Mouse (Mus musculus) forebrain, embryonic 11.5 days (tissue): ENCODE results near the gene A530064D06Rik. TPM values are rescaled to one million over a fixed set of nuclear protein-coding genes. Genes with fewer than 3 reads are reported as not detected.
"Not testable (repeated sequence)": the region's sequence is repeated elsewhere in the genome, so short reads cannot be mapped to it uniquely, and the experiment has no call there.

Experiments used
- ATAC-seq: fragments of 200-750 bp; cut with Nextera tagmentation; replicated peaks from 2 replicates; pipeline ENCODE4 v1.8.0; 2017; ENCODE audit warnings: moderate TSS enrichment; ENCODE audit not compliant: low FRiP score
- DNase-seq: peaks from one replicate; pipeline ENCODE4 v3.0.0-alpha.2; 2017; ENCODE audit warnings: low spot score
- H3K27ac ChIP-seq: fragments of 300-500 bp; sonication (generic); 2 replicates; pipeline ENCODE4 v1.5.1; 2014; ENCODE audit warnings: low read depth, low read length
- H3K27me3 ChIP-seq: fragments of 300-500 bp; sonication (generic); 2 replicates; pipeline ENCODE4 v1.6.1; 2014; ENCODE audit warnings: mild to moderate bottlenecking, low read length, mixed read lengths; ENCODE audit not compliant: control insufficient read depth, insufficient read depth
- H3K36me3 ChIP-seq: fragments of 300-500 bp; sonication (generic); 2 replicates; pipeline ENCODE4 v1.6.1; 2014; ENCODE audit warnings: mild to moderate bottlenecking, low read length, moderate library complexity, mixed read lengths; ENCODE audit not compliant: control insufficient read depth, insufficient read depth
- H3K4me1 ChIP-seq: fragments of 300-500 bp; sonication (generic); replicated peaks from 2 replicates; pipeline ENCODE4 v1.6.1; 2014; ENCODE audit warnings: low read length, mixed read lengths; ENCODE audit not compliant: control insufficient read depth, insufficient read depth
- H3K4me2 ChIP-seq: fragments of 300-500 bp; sonication (generic); 2 replicates; pipeline ENCODE4 v1.6.1; 2014; ENCODE audit warnings: low read depth, mild to moderate bottlenecking, low read length, moderate library complexity, mixed read lengths; ENCODE audit not compliant: severe bottlenecking
- H3K4me3 ChIP-seq: fragments of 300-500 bp; sonication (generic); 2 replicates; pipeline ENCODE4 v1.5.1; 2014; ENCODE audit warnings: low read depth, low read length
- H3K9ac ChIP-seq: fragments of 300-500 bp; sonication (generic); 2 replicates; pipeline ENCODE4 v1.6.1; 2014; ENCODE audit warnings: low read length
- H3K9me3 ChIP-seq: fragments of 300-500 bp; sonication (generic); 2 replicates; pipeline ENCODE4 v1.6.1; 2016; ENCODE audit warnings: low read length, mixed read lengths; ENCODE audit not compliant: control insufficient read depth
- WGBS: fragments of 180-500 bp; shearing (Covaris S2); extraction: QIAGEN DNeasy Blood & Tissue Kit; methylation state at CpG from one replicate; pipeline ENCODE4 v1.1.7; 2014; 5-methylcytosine and 5-hydroxymethylcytosine counted together
- polyA plus RNA-seq: library from polyadenylated mRNA; unstranded; fragments of >200 nt; fragmentation: Nextera tagmentation; extraction: Ambion mirVana; gene quantifications from 2 replicates; pipeline ENCODE4 v1.2.1, GENCODE M21; 2014

A530064D06Rik gene
- not detected in 2 replicates for polyA plus RNA-seq

DNA sequence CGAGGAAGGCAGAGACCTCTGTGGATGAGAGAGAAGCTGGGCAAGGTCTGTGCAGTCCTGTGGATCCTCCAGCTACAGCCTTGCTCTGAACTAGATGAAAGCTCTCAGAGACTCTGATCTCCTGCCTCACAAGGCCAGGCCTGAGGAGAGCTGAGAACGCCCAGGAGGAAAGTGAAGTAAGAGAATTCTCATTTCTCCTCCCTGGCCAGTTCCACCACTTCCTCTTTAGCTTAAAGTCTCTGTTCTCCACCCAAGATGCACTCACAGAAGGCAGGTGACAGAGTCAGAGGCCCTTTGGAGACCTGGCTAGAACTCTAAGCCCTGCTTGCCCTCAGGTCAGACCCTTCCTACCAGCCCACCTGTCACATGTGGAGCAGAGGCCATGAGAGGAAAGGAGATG lies at the start of gene A530064D06Rik:
Gene A530064D06Rik (minus strand): TSS at position 173 of the 400 bp plus-strand sequence.
- H3K27ac ChIP-seq, H3K9me3 ChIP-seq, H3K4me2 ChIP-seq, H3K9ac ChIP-seq, H3K27me3 ChIP-seq, ATAC-seq, H3K36me3 ChIP-seq, H3K4me3 ChIP-seq, DNase-seq, H3K4me1 ChIP-seq: not testable (repeated sequence)
- WGBS, result 97% methylated on average over 2 of the region's 2 CpGs

DNA sequence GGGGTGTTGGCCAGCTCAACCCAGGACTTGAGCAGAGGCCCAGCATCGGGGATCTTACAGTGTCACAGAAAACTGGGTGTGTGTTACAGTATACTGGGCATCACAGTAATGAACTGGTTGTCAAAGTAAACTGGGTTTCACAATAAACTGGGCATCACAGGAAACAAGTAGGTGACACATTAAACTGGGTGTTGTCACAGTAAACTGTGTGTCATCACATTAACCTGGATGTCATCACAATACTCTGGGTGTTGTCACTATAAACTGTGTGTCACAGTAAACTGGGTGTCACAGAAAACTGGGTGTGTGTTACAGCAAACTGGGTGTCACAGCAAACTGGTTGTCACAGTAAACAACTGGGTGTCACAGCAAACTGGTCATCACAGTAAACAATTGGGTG lies 48.4 kb upstream of the A530064D06Rik start:
- ATAC-seq, result no peak
- 84% methylated on average over 1 of the region's 1 CpGs for WGBS

DNA sequence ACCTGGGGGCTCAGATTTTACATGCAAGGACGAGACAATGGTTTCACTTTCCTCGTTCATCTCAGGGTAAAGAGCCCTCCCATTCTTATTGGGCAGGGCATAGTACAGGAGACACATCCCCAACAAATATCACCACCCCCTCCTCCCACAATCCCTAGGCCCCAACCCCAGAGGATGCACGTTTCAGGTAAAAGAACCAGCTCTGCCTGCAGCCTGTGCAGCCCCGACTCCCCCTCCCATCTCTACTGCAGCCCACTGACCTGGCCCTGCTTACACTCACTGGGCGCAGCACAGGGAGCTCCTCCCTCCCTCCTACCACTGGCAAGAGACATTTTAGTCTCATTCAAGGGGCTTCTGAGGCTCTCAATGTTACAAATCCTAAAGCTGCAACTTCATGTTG lies 46.4 kb upstream of the A530064D06Rik start:
- no peak overlapping the region for H3K9ac ChIP-seq

More for the DNA sequence above, 48.4 kb upstream of the A530064D06Rik start:
- Histone ChIP-seq H3K9me3 (no peaks in the 10 kb centered on the region; the same call in 1 of the 2 replicates), H3K27ac (no peak overlapping the region), H3K4me1 (no peaks in the 10 kb centered on the region), H3K36me3 (no peaks in the 10 kb centered on the region), H3K4me2 (no peak overlapping the region), H3K27me3 (no peaks in the 10 kb centered on the region), H3K4me3 (no peak overlapping the region), H3K9ac (no peak overlapping the region)
- no peak for DNase-seq

GRCm38 (mm10) chr17:48212596-48212995 lies 45.5 kb upstream of the A530064D06Rik start:
- Histone ChIP-seq H3K4me3 (no peak overlapping the region), H3K4me1 (no peaks in the 10 kb centered on the region), H3K4me2 (no peak overlapping the region), H3K9ac (no peak overlapping the region), H3K36me3 (no peaks in the 10 kb centered on the region), H3K27ac (no peak overlapping the region), H3K9me3 (no peaks in the 10 kb centered on the region; the same call in 1 of the 2 replicates), H3K27me3 (no peaks in the 10 kb centered on the region)
- ATAC-seq (no peak), DNase-seq (no peak)
- 94% methylated on average over 12 of the region's 12 CpGs for WGBS

More for the DNA sequence above, 46.4 kb upstream of the A530064D06Rik start:
- Histone ChIP-seq H3K27me3 (no peaks in the 10 kb centered on the region), H3K4me3 (no peak overlapping the region), H3K27ac (no peak overlapping the region), H3K9me3 (no peaks in the 10 kb centered on the region; the same call in 1 of the 2 replicates), H3K4me1 (no peaks in the 10 kb centered on the region), H3K36me3 (no peaks in the 10 kb centered on the region), H3K4me2 (no peak overlapping the region)
- ATAC-seq, result no peak
- no peak for DNase-seq
- 69% methylated on average over 5 of the region's 5 CpGs for WGBS

GRCm38 (mm10) chr17:48203086-48203485 lies 36.0 kb upstream of the A530064D06Rik start:
- no peak for DNase-seq
- Histone ChIP-seq H3K27ac (no peak overlapping the region), H3K4me3 (no peak overlapping the region), H3K4me1 (no peaks in the 10 kb centered on the region), H3K9me3 (peaks cover 3% of the 10 kb centered on the region; the same call in 1 of the 2 replicates), H3K27me3 (no peaks in the 10 kb centered on the region), H3K36me3 (no peaks in the 10 kb centered on the region), H3K9ac (no peak overlapping the region), H3K4me2 (no peak overlapping the region)
- 95% methylated on average over 12 of the region's 12 CpGs for WGBS
- ATAC-seq, result no peak

- Histone ChIP-seq H3K4me1 (no peaks in the 10 kb centered on the region), H3K4me2 (no peak overlapping the region), H3K9me3 (no peaks in the 10 kb centered on the region), H3K9ac (no peak overlapping the region), H3K27ac (no peak overlapping the region), H3K27me3 (no peaks in the 10 kb centered on the region), H3K36me3 (no peaks in the 10 kb centered on the region), H3K4me3 (no peak overlapping the region)
- 85% methylated on average over 2 of the region's 2 CpGs for WGBS
- no peak for DNase-seq
- ATAC-seq, result no peak
These were observed 25.3 kb upstream of the A530064D06Rik start for GRCm38 (mm10) chr17:48192366-48192765.

- DNase-seq, result no peak
- Histone ChIP-seq H3K9me3 (no peaks in the 10 kb centered on the region), H3K4me3 (no peak overlapping the region), H3K4me2 (no peak overlapping the region), H3K4me1 (no peaks in the 10 kb centered on the region), H3K36me3 (no peaks in the 10 kb centered on the region), H3K27me3 (no peaks in the 10 kb centered on the region), H3K9ac (no peak overlapping the region), H3K27ac (no peak overlapping the region)
- 80% methylated on average over 5 of the region's 5 CpGs for WGBS
- ATAC-seq, result no peak
These were observed 18.2 kb upstream of the A530064D06Rik start for GRCm38 (mm10) chr17:48185252-48185651.

DNA sequence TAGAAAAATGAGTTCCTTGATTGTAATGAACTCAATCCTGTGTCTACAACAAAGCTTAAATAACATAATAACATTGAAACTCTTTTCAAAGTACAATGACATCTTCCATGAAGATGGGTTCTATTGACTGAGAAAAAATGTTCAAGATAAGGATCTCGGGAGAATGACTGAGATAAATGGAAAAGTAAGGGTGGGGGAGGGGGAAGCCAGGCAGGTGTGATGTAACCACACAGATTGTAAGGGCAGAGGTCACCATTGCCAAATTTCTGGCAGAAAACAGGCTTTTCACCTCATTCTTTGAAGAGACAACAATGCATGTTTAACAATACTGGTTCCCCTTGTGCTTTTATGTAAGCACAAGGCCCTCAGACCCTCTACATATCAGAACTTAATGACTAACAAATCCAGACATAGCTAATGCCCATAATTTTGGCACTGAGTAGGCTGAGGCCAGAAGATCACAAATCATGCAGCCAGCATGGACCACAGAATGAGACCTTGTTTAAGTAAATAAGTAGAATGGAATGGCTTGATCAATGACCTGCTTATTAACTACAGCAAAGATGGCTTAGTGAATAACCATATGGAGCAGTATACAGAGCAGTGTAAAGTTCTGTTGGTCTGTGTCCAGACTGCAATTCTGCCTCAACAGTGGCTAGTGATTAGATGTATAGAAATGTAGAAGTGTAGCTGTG lies 9.5 kb downstream of the A530064D06Rik start:
- DNase-seq (no peak), ATAC-seq (no peak)
- Histone ChIP-seq H3K9ac (no peak overlapping the region), H3K36me3 (no peaks in the 10 kb centered on the region), H3K9me3 (no peaks in the 10 kb centered on the region), H3K4me2 (no peak overlapping the region), H3K27me3 (no peaks in the 10 kb centered on the region), H3K27ac (no peak overlapping the region), H3K4me3 (no peak overlapping the region), H3K4me1 (no peaks in the 10 kb centered on the region)
- WGBS, result 68% methylated on average over 1 of the region's 1 CpGs

DNA sequence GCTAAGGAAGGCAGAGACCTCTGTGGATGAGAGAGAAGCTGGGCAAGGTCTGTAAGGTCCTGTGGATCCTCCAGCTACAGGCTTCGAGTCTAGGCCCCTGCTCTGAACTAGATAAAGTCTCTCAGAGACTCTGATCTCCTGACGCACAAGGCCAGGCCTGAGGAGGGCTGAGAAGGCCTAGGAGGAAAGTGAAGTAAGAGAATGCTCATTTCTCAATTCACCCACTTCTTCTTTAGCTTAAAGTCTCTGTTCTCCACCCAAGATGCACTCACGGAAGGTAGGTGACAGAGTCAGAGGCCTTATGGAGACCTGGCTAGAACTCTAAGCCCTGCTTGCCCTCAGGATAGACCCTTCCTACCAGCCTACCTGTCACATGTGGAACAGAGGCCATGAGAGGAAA lies 21.0 kb downstream of the A530064D06Rik start, which contains the start of gene 9830107B12Rik:
Gene 9830107B12Rik (minus strand): TSS at position 149 of the 400 bp plus-strand sequence.
- Histone ChIP-seq H3K27ac (no peak within 1 kb of the TSS), H3K9ac (no peak within 1 kb of the TSS), H3K4me3 (no peak within 1 kb of the TSS), H3K9me3 (no peaks in the 10 kb centered on the region; the same call in 1 of the 2 replicates), H3K27me3 (no peaks in the 10 kb centered on the region), H3K4me2 (no peak within 1 kb of the TSS), H3K4me1 (no peaks in the 10 kb centered on the region), H3K36me3 (no peaks in the 10 kb centered on the region)
- peak; percentile 36 for DNase-seq
- WGBS, result 85% methylated on average over 3 of the region's 3 CpGs
- no peak for ATAC-seq
